Mouse (Mus musculus): ENCODE measurements at regions not wholly inside any gene's neighbourhood (a gene's known extent, or its start where the extent isn't known, plus 50 kb on each side); places are given as distances from the start of the nearest gene placed in this dataset.

- WGBS = 39% methylated on average over 5 of the region's 5 CpGs
- no peak overlapping the region for H3K4me2 ChIP-seq (replicated peaks; ENCODE audit: low read depth, low read length)
- H3K27ac ChIP-seq (ENCODE audit: low read depth, low read length) = no peak overlapping the region
- no peaks in the 10 kb centered on the region for H3K4me1 ChIP-seq (ENCODE audit: control insufficient read depth, insufficient read depth, low read length)
- ATAC-seq (ENCODE audit: low FRiP score, low TSS enrichment) = 0 out of 2 replicates have a peak, but pooled peaks have one; percentile 57
- H3K27me3 ChIP-seq (ENCODE audit: control insufficient read depth, insufficient read depth, low read length) = no peaks in the 10 kb centered on the region
- no peak overlapping the region for H3K9ac ChIP-seq (ENCODE audit: low read depth, low read length)
- H3K9me3 ChIP-seq (ENCODE audit: control insufficient read depth, low read length) = 0 out of 2 replicates have a peak, but pooled peaks cover under 1% of the 10 kb centered on the region
- no peak overlapping the region for H3K4me3 ChIP-seq (ENCODE audit: low read length)
- H3K36me3 ChIP-seq (ENCODE audit: control insufficient read depth, insufficient read depth, low read length) = no peaks in the 10 kb centered on the region
Observed at GRCm38 (mm10) chr2:138123331-138123730, 133.0 kb upstream of the Btbd3 start.

- 0 out of 2 replicates have a peak, but pooled peaks cover 2% of the 10 kb centered on the region for H3K9me3 ChIP-seq (ENCODE audit: control insufficient read depth, low read length)
- no peak overlapping the region for H3K4me3 ChIP-seq (ENCODE audit: low read length)
- WGBS = 84% methylated on average over 1 of the region's 1 CpGs
- no peak overlapping the region for H3K9ac ChIP-seq (ENCODE audit: low read depth, low read length)
- H3K36me3 ChIP-seq (ENCODE audit: control insufficient read depth, insufficient read depth, low read length) = no peaks in the 10 kb centered on the region
- no peaks in the 10 kb centered on the region for H3K4me1 ChIP-seq (ENCODE audit: control insufficient read depth, insufficient read depth, low read length)
- no peak overlapping the region for H3K4me2 ChIP-seq (replicated peaks; ENCODE audit: low read depth, low read length)
- no peak overlapping the region for H3K27ac ChIP-seq (ENCODE audit: low read depth, low read length)
- no peaks in the 10 kb centered on the region for H3K27me3 ChIP-seq (ENCODE audit: control insufficient read depth, insufficient read depth, low read length)
- ATAC-seq (ENCODE audit: low FRiP score, low TSS enrichment) = no peak
Observed at GRCm38 (mm10) chr2:138120868-138121267, 135.5 kb upstream of the Btbd3 start.

DNA sequence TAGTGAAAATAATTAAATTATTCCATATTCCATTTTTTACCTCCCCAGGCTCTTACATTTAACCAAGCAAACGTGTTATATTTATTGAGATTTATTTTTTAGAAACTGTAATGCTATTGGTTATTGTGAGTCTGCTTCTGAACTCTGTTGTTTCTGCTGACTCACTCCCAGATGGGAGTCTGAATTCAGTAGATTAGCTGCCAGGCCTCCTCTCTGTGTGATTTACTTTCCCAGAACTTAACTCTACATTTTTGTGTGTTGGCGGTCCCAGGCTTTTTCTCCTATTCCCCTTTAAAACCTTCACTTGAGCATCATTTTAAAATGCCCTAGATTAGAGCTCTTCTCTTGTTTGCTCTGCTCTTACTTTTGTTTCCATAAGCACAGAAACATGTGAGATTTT lies 136.2 kb upstream of the Btbd3 start:
- H3K4me1 ChIP-seq (ENCODE audit: control insufficient read depth, insufficient read depth, low read length) = no peaks in the 10 kb centered on the region
- no peak overlapping the region for H3K27ac ChIP-seq (ENCODE audit: low read depth, low read length)
- 63% methylated on average over 2 of the region's 2 CpGs for WGBS
- no peak overlapping the region for H3K4me3 ChIP-seq (ENCODE audit: low read length)
- no peaks in the 10 kb centered on the region for H3K36me3 ChIP-seq (ENCODE audit: control insufficient read depth, insufficient read depth, low read length)
- H3K9ac ChIP-seq (ENCODE audit: low read depth, low read length) = no peak overlapping the region
- no peaks in the 10 kb centered on the region for H3K27me3 ChIP-seq (ENCODE audit: control insufficient read depth, insufficient read depth, low read length)
- no peak for ATAC-seq (ENCODE audit: low FRiP score, low TSS enrichment)
- no peak overlapping the region for H3K4me2 ChIP-seq (replicated peaks; ENCODE audit: low read depth, low read length)
- 0 out of 2 replicates have a peak, but pooled peaks cover 2% of the 10 kb centered on the region for H3K9me3 ChIP-seq (ENCODE audit: control insufficient read depth, low read length)

DNA sequence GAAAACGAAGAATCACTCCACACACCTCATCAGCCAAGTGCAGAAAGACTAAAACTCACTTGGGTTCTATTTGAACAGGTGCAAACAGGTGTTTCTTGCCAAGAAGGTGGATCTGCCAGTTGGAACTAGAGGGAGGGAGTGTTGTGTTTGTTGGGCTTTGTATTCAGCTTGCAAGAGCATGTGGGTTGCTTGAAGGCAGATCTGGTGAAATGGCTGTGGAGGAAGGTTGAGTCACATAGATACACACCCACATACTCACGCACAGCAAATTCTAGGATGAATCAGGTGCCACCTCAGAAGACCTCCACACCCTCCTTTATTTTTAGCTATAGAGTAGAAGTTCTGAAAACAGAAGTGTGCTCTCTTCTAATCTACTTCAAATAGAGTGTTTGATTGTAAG lies 156.6 kb upstream of the Btbd3 start:
- Histone ChIP-seq H3K9me3 (ENCODE audit: control insufficient read depth, low read length) (no peaks in the 10 kb centered on the region), H3K36me3 (ENCODE audit: control insufficient read depth, insufficient read depth, low read length) (no peaks in the 10 kb centered on the region), H3K4me2 (replicated peaks; ENCODE audit: low read depth, low read length) (no peak overlapping the region), H3K27me3 (ENCODE audit: control insufficient read depth, insufficient read depth, low read length) (no peaks in the 10 kb centered on the region), H3K9ac (ENCODE audit: low read depth, low read length) (no peak overlapping the region), H3K27ac (ENCODE audit: low read depth, low read length) (no peak overlapping the region), H3K4me3 (ENCODE audit: low read length) (no peak overlapping the region), H3K4me1 (ENCODE audit: control insufficient read depth, insufficient read depth, low read length) (no peaks in the 10 kb centered on the region)
- ATAC-seq (ENCODE audit: low FRiP score, low TSS enrichment) = no peak
- 86% methylated on average over 2 of the region's 2 CpGs for WGBS

DNA sequence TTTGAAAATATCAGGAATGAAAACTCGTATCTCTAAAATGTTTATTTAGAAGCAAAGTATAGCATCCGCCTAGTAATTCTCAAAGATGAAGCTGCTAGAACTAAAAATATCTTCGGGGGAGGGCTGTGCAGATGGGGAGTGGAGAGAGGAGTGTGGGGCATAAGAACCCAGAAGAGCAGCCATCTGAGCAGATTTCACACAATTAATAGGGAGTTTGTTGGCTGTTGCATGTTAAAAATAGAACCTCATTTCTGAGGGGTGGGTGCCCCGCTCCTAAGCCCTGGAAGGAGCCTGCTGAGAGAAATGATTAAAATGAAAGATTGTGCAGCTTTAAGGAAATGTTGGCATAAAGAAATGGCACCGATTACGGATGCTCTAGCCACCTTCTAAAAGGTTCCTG lies 171.0 kb upstream of the Btbd3 start:
- Histone ChIP-seq H3K9me3 (ENCODE audit: control insufficient read depth, low read length) (no peaks in the 10 kb centered on the region), H3K9ac (ENCODE audit: low read depth, low read length) (no peak overlapping the region), H3K27me3 (ENCODE audit: control insufficient read depth, insufficient read depth, low read length) (no peaks in the 10 kb centered on the region), H3K27ac (ENCODE audit: low read depth, low read length) (no peak overlapping the region), H3K4me3 (ENCODE audit: low read length) (no peak overlapping the region), H3K4me1 (ENCODE audit: control insufficient read depth, insufficient read depth, low read length) (no peaks in the 10 kb centered on the region), H3K4me2 (replicated peaks; ENCODE audit: low read depth, low read length) (no peak overlapping the region), H3K36me3 (ENCODE audit: control insufficient read depth, insufficient read depth, low read length) (no peaks in the 10 kb centered on the region)
- ATAC-seq (ENCODE audit: low FRiP score, low TSS enrichment) = no peak
- WGBS = 80% methylated on average over 6 of the region's 6 CpGs

DNA sequence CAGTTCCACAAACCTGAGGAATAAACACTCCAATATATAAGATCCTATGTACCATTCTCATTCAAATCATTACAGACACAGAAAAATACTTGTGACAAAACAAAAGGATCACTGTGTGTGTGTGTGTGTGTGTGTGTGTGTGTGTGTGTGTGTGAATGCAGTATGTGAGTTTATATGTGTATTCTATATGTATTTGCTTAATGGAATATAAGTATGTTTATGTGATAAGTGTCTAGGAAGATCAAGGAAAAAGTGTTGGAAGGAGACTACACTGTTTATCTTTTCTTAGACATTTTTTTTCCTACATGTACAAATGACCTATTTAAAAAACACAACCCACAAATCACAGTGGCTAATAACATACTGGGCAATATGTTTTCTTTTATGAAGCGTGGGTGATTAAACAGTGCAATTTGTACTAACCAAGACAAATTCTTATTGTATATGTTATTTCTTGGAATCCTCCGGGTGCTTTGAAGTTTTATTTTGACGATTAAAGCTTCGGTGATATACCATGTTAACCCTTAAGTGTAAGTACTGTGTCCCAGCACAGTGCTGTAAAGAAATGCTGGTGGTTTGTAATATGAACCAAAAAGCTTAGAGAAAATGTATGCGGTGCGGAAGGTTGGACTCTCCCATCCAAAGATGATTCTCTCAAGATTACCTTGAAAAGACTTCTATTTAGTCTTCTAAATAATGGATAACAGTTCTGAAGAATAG lies 171.6 kb upstream of the Btbd3 start:
- Histone ChIP-seq H3K36me3 (ENCODE audit: control insufficient read depth, insufficient read depth, low read length) (no peaks in the 10 kb centered on the region), H3K9ac (ENCODE audit: low read depth, low read length) (no peak overlapping the region), H3K27ac (ENCODE audit: low read depth, low read length) (no peak overlapping the region), H3K4me3 (ENCODE audit: low read length) (no peak overlapping the region), H3K27me3 (ENCODE audit: control insufficient read depth, insufficient read depth, low read length) (no peaks in the 10 kb centered on the region), H3K4me2 (replicated peaks; ENCODE audit: low read depth, low read length) (no peak overlapping the region), H3K4me1 (ENCODE audit: control insufficient read depth, insufficient read depth, low read length) (no peaks in the 10 kb centered on the region), H3K9me3 (ENCODE audit: control insufficient read depth, low read length) (no peaks in the 10 kb centered on the region)
- no peak for ATAC-seq (ENCODE audit: low FRiP score, low TSS enrichment)
- WGBS = 68% methylated on average over 6 of the region's 6 CpGs

GRCm38 (mm10) chr2:138074020-138074613 lies 182.2 kb upstream of the Btbd3 start:
- Histone ChIP-seq H3K4me2 (replicated peaks; ENCODE audit: low read depth, low read length) (no peak overlapping the region), H3K27ac (ENCODE audit: low read depth, low read length) (no peak overlapping the region), H3K4me3 (ENCODE audit: low read length) (no peak overlapping the region), H3K4me1 (ENCODE audit: control insufficient read depth, insufficient read depth, low read length) (no peaks in the 10 kb centered on the region), H3K27me3 (ENCODE audit: control insufficient read depth, insufficient read depth, low read length) (no peaks in the 10 kb centered on the region), H3K9ac (ENCODE audit: low read depth, low read length) (no peak overlapping the region), H3K36me3 (ENCODE audit: control insufficient read depth, insufficient read depth, low read length) (no peaks in the 10 kb centered on the region), H3K9me3 (ENCODE audit: control insufficient read depth, low read length) (no peaks in the 10 kb centered on the region)
- no peak for ATAC-seq (ENCODE audit: low FRiP score, low TSS enrichment)
- WGBS = 77% methylated on average over 6 of the region's 6 CpGs

GRCm38 (mm10) chr2:138072165-138072728 lies 184.1 kb upstream of the Btbd3 start:
- 55% methylated on average over 6 of the region's 6 CpGs for WGBS
- no peaks in the 10 kb centered on the region for H3K9me3 ChIP-seq (ENCODE audit: control insufficient read depth, low read length)
- ATAC-seq (ENCODE audit: low FRiP score, low TSS enrichment) = no peak
- H3K4me1 ChIP-seq (ENCODE audit: control insufficient read depth, insufficient read depth, low read length) = no peaks in the 10 kb centered on the region
- H3K27me3 ChIP-seq (ENCODE audit: control insufficient read depth, insufficient read depth, low read length) = no peaks in the 10 kb centered on the region
- no peak overlapping the region for H3K27ac ChIP-seq (ENCODE audit: low read depth, low read length)
- H3K4me2 ChIP-seq (replicated peaks; ENCODE audit: low read depth, low read length) = no peak overlapping the region
- no peaks in the 10 kb centered on the region for H3K36me3 ChIP-seq (ENCODE audit: control insufficient read depth, insufficient read depth, low read length)
- no peak overlapping the region for H3K4me3 ChIP-seq (ENCODE audit: low read length)
- H3K9ac ChIP-seq (ENCODE audit: low read depth, low read length) = no peak overlapping the region

DNA sequence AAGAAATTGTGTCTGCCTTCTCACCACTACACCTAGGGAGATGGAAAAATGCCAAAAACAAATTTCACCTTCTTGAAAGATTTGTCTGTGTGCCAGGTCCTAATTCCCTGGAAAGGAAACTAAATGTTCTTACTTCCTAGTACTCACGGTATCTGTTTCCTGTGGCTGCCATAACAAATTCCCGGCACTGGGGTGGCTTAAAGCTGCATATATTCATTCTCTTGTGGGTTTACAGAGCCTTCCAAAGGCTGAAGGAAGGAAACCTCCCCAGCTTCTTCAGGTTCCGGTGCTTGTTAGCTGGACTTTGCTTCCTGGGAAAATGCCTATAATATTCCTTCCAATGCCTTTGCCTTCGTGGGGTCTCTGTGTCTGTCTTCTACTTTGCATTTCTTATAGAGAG lies 203.3 kb upstream of the Btbd3 start:
- no peak for ATAC-seq (ENCODE audit: low FRiP score, low TSS enrichment)

More for the DNA sequence above, 203.3 kb upstream of the Btbd3 start:
- Histone ChIP-seq H3K36me3 (ENCODE audit: control insufficient read depth, insufficient read depth, low read length) (no peaks in the 10 kb centered on the region), H3K27me3 (ENCODE audit: control insufficient read depth, insufficient read depth, low read length) (no peaks in the 10 kb centered on the region), H3K9me3 (ENCODE audit: control insufficient read depth, low read length) (no peaks in the 10 kb centered on the region), H3K4me1 (ENCODE audit: control insufficient read depth, insufficient read depth, low read length) (0 out of 2 replicates have a peak, but pooled peaks cover 5% of the 10 kb centered on the region), H3K4me3 (ENCODE audit: low read length) (no peak overlapping the region), H3K9ac (ENCODE audit: low read depth, low read length) (no peak overlapping the region), H3K4me2 (replicated peaks; ENCODE audit: low read depth, low read length) (no peak overlapping the region), H3K27ac (ENCODE audit: low read depth, low read length) (no peak overlapping the region)
- 83% methylated on average over 4 of the region's 4 CpGs for WGBS

Data from kidney, embryonic 14.5 days (tissue).